Mouse (Mus musculus): ENCODE data around the gene Dkkl1. TPM values are rescaled to one million over a fixed set of nuclear protein-coding genes. Genes with fewer than 3 reads are reported as not detected.
"Not testable (repeated sequence)": the region's sequence is repeated elsewhere in the genome, so short reads cannot be mapped to it uniquely, and the experiment has no call there.

The Dkkl1 gene
- polyA plus RNA-seq, 1 experiment from 2014 or later: 1.9 TPM

DNA sequence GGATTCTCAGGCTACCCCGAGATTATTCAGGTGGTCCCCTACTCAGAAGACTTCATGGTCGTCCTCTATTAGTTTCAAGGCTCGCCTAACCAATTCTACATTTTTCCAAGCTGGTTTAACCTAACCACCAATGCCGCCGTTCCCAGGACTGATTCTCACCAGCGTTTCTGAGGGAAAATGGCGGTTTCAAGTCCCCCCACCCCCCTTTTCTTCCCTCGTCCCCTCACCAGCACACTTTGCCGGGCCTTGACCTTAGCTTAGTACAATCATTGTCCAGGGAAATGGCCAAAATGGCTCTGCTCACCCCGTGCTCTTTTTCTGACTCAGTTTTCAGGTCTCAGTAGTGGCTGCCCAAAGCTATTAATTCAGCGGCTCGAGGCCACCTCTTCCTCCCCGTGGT, 36.5 kb downstream of the Dkkl1 start:
- Histone ChIP-seq H3K27ac (no peak overlapping the region), H3K36me3 (no peaks in the 10 kb centered on the region), H3K4me2 (no peak overlapping the region), H3K9me3 (replicated peaks) (peaks cover 9% of the 10 kb centered on the region; the same call in 1 of the 2 replicates), H3K27me3 (replicated peaks) (peaks cover 96% of the 10 kb centered on the region), H3K4me3 (no peak overlapping the region), H3K4me1 (0 out of 2 replicates have a peak, but pooled peaks cover 5% of the 10 kb centered on the region), H3K9ac (no peak overlapping the region)
- ATAC-seq: no peak
- WGBS (ENCODE audit: insufficient replicate concordance): 3% methylated on average over 13 of the region's 13 CpGs

DNA sequence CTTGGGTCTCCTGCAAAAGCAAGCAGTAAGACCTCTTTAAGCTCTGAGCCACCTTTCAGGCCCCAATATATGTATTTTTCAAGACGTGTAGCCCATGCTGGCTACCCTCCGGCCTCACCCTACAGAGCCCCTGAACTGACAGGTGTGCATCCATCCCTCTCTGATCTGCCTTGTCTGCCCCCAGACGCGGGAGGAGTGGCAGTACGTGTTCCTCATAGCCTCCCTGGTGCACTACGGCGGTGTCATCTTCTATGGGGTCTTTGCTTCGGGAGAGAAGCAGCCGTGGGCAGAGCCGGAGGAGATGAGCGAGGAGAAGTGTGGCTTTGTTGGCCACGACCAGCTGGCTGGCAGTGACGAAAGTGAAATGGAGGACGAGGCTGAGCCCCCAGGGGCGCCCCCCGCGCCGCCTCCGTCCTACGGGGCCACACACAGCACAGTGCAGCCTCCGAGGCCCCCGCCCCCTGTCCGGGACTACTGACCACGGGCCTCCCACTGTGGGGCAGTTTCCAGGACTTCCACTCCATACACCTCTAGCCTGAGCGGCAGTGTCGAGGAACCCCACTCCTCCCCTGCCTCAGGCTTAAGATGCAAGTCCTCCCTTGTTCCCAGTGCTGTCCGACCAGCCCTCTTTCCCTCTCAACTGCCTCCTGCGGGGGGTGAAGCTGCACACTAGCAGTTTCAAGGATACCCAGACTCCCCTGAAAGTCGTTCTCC, 37.2 kb downstream of the Dkkl1 start:
- 6% methylated on average over 28 of the region's 29 CpGs for WGBS (ENCODE audit: insufficient replicate concordance)
- peak overlapping the region; percentile 2; the same call in 1 of the 2 replicates for H3K4me2 ChIP-seq
- ATAC-seq: no peak

DNA sequence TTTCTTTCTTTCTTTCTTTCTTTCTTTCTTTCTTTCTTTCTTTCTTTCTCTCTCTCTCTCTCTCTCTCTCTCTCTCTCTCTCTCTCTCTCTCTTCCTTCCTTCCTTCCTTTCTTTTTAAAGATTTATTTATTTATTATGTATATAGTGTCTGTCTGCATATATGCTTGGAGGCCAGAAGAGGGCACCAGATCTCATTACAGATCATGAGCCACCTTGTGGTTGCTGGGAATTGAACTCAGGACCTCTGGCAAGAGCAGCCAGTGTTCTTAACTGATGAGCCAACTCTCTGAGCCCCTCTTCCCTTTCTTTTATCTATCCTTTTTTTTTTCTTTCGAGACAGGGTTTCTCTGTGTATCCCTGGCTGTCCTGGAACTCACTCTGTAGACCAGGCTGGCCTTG, 38.2 kb downstream of the Dkkl1 start:
- not testable (repeated sequence) for H3K4me1 ChIP-seq, H3K4me3 ChIP-seq, ATAC-seq, H3K36me3 ChIP-seq, H3K9ac ChIP-seq, H3K4me2 ChIP-seq, H3K27ac ChIP-seq
- H3K27me3 ChIP-seq (replicated peaks): peaks cover 96% of the 10 kb centered on the region
- 39% methylated on average over 1 of the region's 1 CpGs for WGBS (ENCODE audit: insufficient replicate concordance)
- peaks cover 25% of the 10 kb centered on the region for H3K9me3 ChIP-seq (replicated peaks)

More for the DNA sequence above, 37.2 kb downstream of the Dkkl1 start:
- Histone ChIP-seq H3K27me3 (replicated peaks) (peaks cover 96% of the 10 kb centered on the region), H3K4me3 (no peak overlapping the region), H3K4me1 (0 out of 2 replicates have a peak, but pooled peaks cover 5% of the 10 kb centered on the region), H3K36me3 (no peaks in the 10 kb centered on the region), H3K9me3 (replicated peaks) (peaks cover 15% of the 10 kb centered on the region), H3K9ac (no peak overlapping the region), H3K27ac (no peak overlapping the region)

DNA sequence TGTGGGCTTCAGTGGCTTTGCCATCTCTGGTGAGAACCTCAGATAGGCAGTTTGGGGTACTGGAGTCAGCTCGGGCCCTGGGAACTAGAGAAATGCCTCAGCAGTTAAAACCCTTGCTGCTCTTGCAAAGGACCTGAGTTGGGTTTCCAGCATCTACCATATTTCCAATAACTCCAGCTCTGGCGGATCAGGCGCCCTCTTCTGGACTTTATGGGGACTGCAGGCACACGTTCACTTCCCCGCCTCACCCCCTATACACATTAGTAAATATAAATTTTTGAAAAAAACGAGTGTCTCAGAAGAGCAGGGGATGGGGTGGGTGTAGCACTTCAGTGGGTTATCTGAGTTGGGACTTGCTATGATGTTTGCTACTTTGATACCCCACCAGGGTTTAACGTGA, 39.0 kb downstream of the Dkkl1 start:
- Histone ChIP-seq H3K9ac (no peak overlapping the region), H3K4me2 (no peak overlapping the region), H3K4me3 (no peak overlapping the region), H3K27me3 (replicated peaks) (peaks cover 96% of the 10 kb centered on the region), H3K36me3 (0 out of 2 replicates have a peak, but pooled peaks cover 3% of the 10 kb centered on the region), H3K27ac (no peak overlapping the region), H3K9me3 (replicated peaks) (peaks cover 26% of the 10 kb centered on the region), H3K4me1 (0 out of 2 replicates have a peak, but pooled peaks cover 5% of the 10 kb centered on the region)
- WGBS (ENCODE audit: insufficient replicate concordance): 44% methylated on average over 7 of the region's 7 CpGs
- no peak for ATAC-seq

DNA sequence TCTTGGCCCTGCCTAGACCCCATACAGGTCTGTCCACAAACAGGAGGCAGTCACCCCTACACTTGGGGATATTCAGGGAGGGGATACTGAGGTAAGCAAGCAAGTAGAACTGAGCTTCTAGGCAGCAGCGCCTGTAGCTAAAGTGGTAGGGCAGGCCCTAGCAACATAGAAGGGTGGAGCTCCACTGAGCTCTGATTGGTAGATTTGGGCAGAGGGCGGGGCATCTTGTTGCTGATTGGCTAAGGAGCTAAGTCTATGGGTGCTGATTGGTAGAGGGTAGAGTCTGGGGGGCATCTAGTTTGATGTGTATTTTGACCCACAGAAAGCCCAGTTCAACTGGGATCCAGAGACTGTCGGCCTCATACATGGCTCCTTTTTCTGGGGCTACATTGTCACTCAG, 42.5 kb downstream of the Dkkl1 start:
- no peak overlapping the region for H3K4me2 ChIP-seq
- no peak overlapping the region for H3K9ac ChIP-seq
- H3K27me3 ChIP-seq (replicated peaks): peaks cover 96% of the 10 kb centered on the region
- H3K4me3 ChIP-seq: no peak overlapping the region
- H3K4me1 ChIP-seq: no peaks in the 10 kb centered on the region
- H3K9me3 ChIP-seq (replicated peaks): peaks cover 26% of the 10 kb centered on the region
- H3K36me3 ChIP-seq: 0 out of 2 replicates have a peak, but pooled peaks cover 3% of the 10 kb centered on the region
- H3K27ac ChIP-seq: no peak overlapping the region
- 69% methylated on average over 3 of the region's 3 CpGs for WGBS (ENCODE audit: insufficient replicate concordance)
- ATAC-seq: no peak

DNA sequence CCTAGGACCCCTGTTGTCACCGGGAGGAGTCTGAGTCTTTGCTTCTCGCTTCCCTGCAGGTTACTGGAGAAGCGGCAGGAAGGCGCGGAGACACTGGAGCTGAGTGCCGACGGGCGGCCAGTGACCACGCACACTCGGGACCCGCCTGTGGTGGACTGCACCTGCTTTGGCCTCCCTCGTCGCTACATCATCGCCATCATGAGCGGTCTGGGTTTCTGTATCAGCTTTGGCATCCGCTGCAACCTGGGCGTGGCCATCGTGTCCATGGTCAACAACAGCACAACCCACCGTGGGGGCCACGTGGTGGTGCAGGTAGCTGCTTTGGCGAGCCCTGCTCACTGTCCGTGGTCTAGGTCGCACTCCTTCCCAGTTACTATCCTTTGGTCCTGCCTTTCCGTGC, 43.3 kb downstream of the Dkkl1 start:
- Histone ChIP-seq H3K4me1 (peaks cover 7% of the 10 kb centered on the region), H3K36me3 (0 out of 2 replicates have a peak, but pooled peaks cover 3% of the 10 kb centered on the region), H3K27ac (no peak overlapping the region), H3K27me3 (replicated peaks) (peaks cover 97% of the 10 kb centered on the region), H3K4me3 (no peak overlapping the region), H3K4me2 (no peak overlapping the region), H3K9ac (no peak overlapping the region), H3K9me3 (replicated peaks) (peaks cover 26% of the 10 kb centered on the region)
- 8% methylated on average over 24 of the region's 24 CpGs for WGBS (ENCODE audit: insufficient replicate concordance)
- no peak for ATAC-seq

DNA sequence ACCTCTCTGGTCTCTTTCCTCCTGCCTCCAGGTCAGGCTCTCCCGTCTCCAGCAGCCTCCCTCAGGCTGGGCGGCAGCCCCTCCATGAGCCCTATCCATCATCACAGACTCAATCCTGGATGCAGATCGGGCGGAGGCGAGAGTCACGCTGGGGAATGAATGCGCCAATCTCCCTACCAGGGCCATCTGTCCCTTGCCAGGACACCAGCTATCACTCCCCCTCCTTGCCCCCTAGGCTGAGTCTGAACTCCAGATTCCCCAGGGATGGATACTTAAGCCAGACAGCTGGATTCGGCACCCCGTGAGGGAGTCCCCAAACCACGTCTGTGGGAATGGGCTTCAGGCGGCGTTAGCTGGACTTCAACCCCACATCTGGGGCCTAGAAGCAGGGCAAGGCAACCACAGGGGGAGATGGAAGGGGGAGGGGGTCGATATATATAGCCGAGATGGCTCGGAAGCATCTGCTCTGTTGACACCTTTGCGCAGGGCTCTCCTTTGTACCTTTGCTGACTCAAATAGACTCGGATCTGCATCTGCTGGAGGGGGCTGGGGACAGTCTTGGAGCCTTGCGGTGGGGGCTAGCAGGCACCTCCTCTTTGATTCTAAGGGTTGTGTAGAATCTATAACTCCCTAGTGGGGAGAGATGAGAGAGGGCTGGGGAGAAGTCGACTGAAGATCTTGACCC, 44.0 kb downstream of the Dkkl1 start:
- peaks cover 26% of the 10 kb centered on the region for H3K9me3 ChIP-seq (replicated peaks)
- H3K9ac ChIP-seq: no peak overlapping the region
- 0 out of 2 replicates have a peak, but pooled peaks cover 3% of the 10 kb centered on the region for H3K36me3 ChIP-seq
- no peak overlapping the region for H3K27ac ChIP-seq
- whole genome bisulfite sequencing (ENCODE audit: insufficient replicate concordance): 5% methylated on average over 19 of the region's 19 CpGs
- ATAC-seq: no peak
- H3K27me3 ChIP-seq (replicated peaks): peaks cover 99% of the 10 kb centered on the region
- no peak overlapping the region for H3K4me2 ChIP-seq
- H3K4me1 ChIP-seq: peaks cover 10% of the 10 kb centered on the region
- no peak overlapping the region for H3K4me3 ChIP-seq

DNA sequence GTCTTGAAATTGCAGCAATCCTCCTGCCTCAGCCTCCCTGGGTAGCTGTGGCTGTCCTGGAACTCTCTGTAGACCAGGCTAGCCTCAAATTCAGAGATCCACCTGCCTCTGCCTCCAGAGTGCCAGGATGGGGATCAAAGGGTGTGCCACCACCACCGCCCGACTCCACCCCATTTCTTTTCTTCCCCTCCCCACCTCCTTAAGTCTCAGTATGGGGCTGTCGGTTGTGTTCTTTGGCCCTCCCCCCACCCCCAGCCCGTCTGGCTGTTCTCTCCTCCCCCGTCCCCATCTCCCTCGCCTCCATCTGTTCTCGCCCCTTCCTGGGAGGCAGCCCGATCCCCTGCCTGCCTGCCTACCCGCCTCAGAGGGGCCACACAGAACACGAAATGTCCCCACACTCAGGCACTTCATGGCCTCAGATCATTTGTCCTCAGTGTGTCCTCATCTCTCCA, 45.0 kb downstream of the Dkkl1 start:
- Histone ChIP-seq H3K9me3 (replicated peaks) (peaks cover 26% of the 10 kb centered on the region), H3K27ac (no peak overlapping the region), H3K4me1 (peaks cover 18% of the 10 kb centered on the region), H3K9ac (no peak overlapping the region), H3K27me3 (replicated peaks) (peaks cover 98% of the 10 kb centered on the region), H3K36me3 (0 out of 2 replicates have a peak, but pooled peaks cover 3% of the 10 kb centered on the region), H3K4me3 (no peak overlapping the region), H3K4me2 (no peak overlapping the region)
- no peak for ATAC-seq
- whole genome bisulfite sequencing (ENCODE audit: insufficient replicate concordance): 17% methylated on average over 10 of the region's 10 CpGs

DNA sequence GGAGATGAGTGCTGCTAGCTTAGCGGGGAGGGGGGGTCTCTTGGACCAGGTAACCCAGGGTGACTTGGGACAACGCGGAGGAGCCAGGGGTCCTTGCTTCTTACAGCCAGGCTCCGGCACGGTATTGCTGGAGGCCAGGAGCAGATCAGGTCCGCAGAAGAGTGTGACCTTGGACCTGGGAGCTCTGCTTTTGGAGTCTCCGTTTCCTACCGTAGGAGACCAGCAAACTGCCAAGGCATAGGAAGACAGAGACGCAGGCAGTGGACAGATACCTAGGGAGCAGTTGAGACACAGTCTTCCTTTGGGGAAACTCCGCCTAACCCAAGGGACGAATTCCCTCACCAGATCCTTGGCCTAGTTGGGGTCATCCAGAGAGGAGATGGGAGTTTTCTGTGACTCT, 46.2 kb downstream of the Dkkl1 start:
- no peak for ATAC-seq
- H3K4me1 ChIP-seq: peaks cover 27% of the 10 kb centered on the region
- no peak overlapping the region for H3K9ac ChIP-seq
- 0 out of 2 replicates have a peak, but pooled peaks cover 3% of the 10 kb centered on the region for H3K36me3 ChIP-seq
- no peak overlapping the region for H3K4me3 ChIP-seq
- H3K27me3 ChIP-seq (replicated peaks): peaks cover 85% of the 10 kb centered on the region
- H3K9me3 ChIP-seq (replicated peaks): peaks cover 19% of the 10 kb centered on the region
- H3K27ac ChIP-seq: no peak overlapping the region
- no peak overlapping the region for H3K4me2 ChIP-seq
- WGBS (ENCODE audit: insufficient replicate concordance): 45% methylated on average over 11 of the region's 11 CpGs

DNA sequence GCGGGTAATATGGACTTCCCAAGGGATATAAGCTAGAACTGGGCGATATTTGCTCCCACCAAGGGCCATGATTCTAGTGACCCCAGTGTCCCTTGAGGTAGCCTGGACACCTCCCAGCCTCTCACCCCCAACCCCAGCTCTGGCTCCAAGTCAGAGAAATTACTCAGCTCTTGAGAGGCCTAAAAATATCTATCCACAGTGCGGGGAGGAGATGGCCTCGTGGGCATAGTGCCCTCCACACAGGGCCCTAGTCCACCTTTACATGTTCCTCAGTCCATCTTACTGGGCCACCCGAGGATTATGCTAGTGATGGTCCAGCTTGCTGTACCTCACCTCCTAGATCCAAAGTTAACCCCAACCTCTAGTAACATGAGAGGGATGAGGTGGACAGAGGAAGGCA, 47.1 kb downstream of the Dkkl1 start:
- H3K4me3 ChIP-seq: no peak overlapping the region
- WGBS (ENCODE audit: insufficient replicate concordance): 62% methylated on average over 5 of the region's 5 CpGs
- peaks cover 11% of the 10 kb centered on the region for H3K9me3 ChIP-seq (replicated peaks)
- H3K36me3 ChIP-seq: 0 out of 2 replicates have a peak, but pooled peaks cover 3% of the 10 kb centered on the region
- peaks cover 27% of the 10 kb centered on the region for H3K4me1 ChIP-seq
- ATAC-seq: no peak
- H3K4me2 ChIP-seq: no peak overlapping the region
- H3K27ac ChIP-seq: no peak overlapping the region
- peaks cover 76% of the 10 kb centered on the region for H3K27me3 ChIP-seq (replicated peaks)
- H3K9ac ChIP-seq: no peak overlapping the region

DNA sequence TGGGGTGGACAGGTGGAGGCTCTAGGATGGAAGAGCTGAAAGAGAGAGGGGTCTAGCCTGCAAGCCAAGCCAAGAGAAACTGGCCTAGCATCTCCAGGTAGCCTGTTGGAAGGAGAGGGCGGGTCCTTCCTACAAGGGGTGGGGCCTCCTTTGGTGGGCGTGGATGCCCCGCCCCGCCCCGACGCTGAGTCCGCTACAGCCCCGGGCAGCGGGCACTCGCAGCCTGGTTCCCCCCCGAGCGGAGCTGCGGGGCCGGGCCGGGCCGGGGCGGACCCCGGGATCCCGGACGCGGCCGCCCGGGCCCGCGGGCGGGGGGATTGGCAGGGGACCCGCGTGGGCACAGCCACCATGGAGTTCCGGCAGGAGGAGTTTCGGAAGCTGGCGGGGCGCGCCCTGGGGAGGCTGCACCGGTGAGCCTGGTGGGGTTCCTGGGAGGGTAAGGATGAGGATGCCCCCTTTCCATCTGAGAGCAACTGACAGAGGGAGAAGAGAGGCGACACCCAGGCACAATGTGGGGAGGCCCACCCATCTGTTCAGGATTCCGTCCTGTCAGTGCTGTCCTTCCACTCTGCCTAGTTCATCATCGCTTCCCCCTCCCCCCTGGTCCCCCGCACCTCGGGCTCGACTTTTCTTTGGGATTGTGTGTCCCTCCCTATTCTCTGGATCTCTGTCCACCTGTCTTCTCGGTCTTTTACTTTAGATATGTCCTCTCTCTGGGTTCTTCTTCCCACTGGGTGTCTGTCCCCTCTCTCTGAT, 48.0 kb downstream of the Dkkl1 start, which contains the start of gene Slc17a7:
Gene Slc17a7 (plus strand): TSS at position 215 of the 756 bp plus-strand sequence.
- Histone ChIP-seq H3K4me3 (peak within 1 kb of the TSS; percentile 54), H3K9me3 (replicated peaks) (peaks cover 2% of the 10 kb centered on the region), H3K36me3 (peaks cover 2% of the 10 kb centered on the region; the same call in 1 of the 2 replicates), H3K27ac (no peak within 1 kb of the TSS), H3K9ac (peak within 1 kb of the TSS; percentile 49), H3K4me1 (peaks cover 27% of the 10 kb centered on the region), H3K27me3 (replicated peaks) (peaks cover 67% of the 10 kb centered on the region), H3K4me2 (peak within 1 kb of the TSS; percentile 79)
- ATAC-seq: peak; percentile 42
- 2% methylated on average over 41 of the region's 41 CpGs for WGBS (ENCODE audit: insufficient replicate concordance)

Measured in liver, embryonic 12.5 days (tissue).